Mouse (Mus musculus): ENCODE results near the gene Ski. TPM values are rescaled to one million over a fixed set of nuclear protein-coding genes. Genes with fewer than 3 reads are reported as not detected.

Gene Ski
- polyA plus RNA-seq, 1 experiment from 2014 or later = 22.6 TPM

- ATAC-seq (no peak), DNase-seq (ENCODE audit: low spot score) (no peak)
- Histone ChIP-seq H3K9me3 (ENCODE audit: low read length) (no peaks in the 10 kb centered on the region), H3K27ac (ENCODE audit: low read length) (peak overlapping the region; percentile 79), H3K9ac (replicated peaks; ENCODE audit: low read depth) (no peak overlapping the region), H3K27me3 (replicated peaks; ENCODE audit: insufficient read depth, low read length) (no peaks in the 10 kb centered on the region), H3K36me3 (ENCODE audit: insufficient read depth, low read length) (peaks cover 12% of the 10 kb centered on the region; the same call in 1 of the 2 replicates), H3K4me3 (ENCODE audit: low read depth, low read length) (no peak overlapping the region), H3K4me1 (ENCODE audit: insufficient read depth, low read depth, low read length) (peaks cover 45% of the 10 kb centered on the region), H3K4me2 (replicated peaks; ENCODE audit: low read depth, low read length) (0 out of 2 replicates have a peak overlapping the region, but pooled peaks have one; percentile 9)
- TF ChIP-seq EP300 (IDR thresholded peaks at IDR 0.05) = no peak
- TF ChIP-seq CTCF (IDR thresholded peaks at IDR 0.05) = no peak
- WGBS = 34% methylated on average over 4 of the region's 4 CpGs
These were observed 59.1 kb downstream of the Ski start for GRCm38 (mm10) chr4:155163320-155163651.

- Histone ChIP-seq H3K9ac (replicated peaks; ENCODE audit: low read depth) (no peak overlapping the region), H3K4me2 (replicated peaks; ENCODE audit: low read depth, low read length) (0 out of 2 replicates have a peak overlapping the region, but pooled peaks have one; percentile 9), H3K9me3 (ENCODE audit: low read length) (no peaks in the 10 kb centered on the region), H3K27ac (ENCODE audit: low read length) (peak overlapping the region; percentile 79), H3K36me3 (ENCODE audit: insufficient read depth, low read length) (peaks cover 17% of the 10 kb centered on the region; the same call in 1 of the 2 replicates), H3K4me3 (ENCODE audit: low read depth, low read length) (no peak overlapping the region), H3K27me3 (replicated peaks; ENCODE audit: insufficient read depth, low read length) (no peaks in the 10 kb centered on the region), H3K4me1 (ENCODE audit: insufficient read depth, low read depth, low read length) (peaks cover 41% of the 10 kb centered on the region)
- DNase-seq (ENCODE audit: low spot score) (peak; percentile 61), ATAC-seq (no peak)
- no peak for TF ChIP-seq CTCF (IDR thresholded peaks at IDR 0.05)
- TF ChIP-seq EP300 (IDR thresholded peaks at IDR 0.05) = no peak; the same call in 1 of the 2 replicates
- WGBS = 45% methylated on average over 7 of the region's 7 CpGs
These were observed 59.7 kb downstream of the Ski start for GRCm38 (mm10) chr4:155162433-155163319.

GRCm38 (mm10) chr4:155158543-155158917 lies 63.9 kb downstream of the Ski start:
- no peak overlapping the region for H3K9ac ChIP-seq (replicated peaks; ENCODE audit: low read depth)
- no peak for ATAC-seq
- no peak overlapping the region for H3K27ac ChIP-seq (ENCODE audit: low read length)
- peaks cover 36% of the 10 kb centered on the region for H3K36me3 ChIP-seq (ENCODE audit: insufficient read depth, low read length)
- H3K4me1 ChIP-seq (ENCODE audit: insufficient read depth, low read depth, low read length) = peaks cover 28% of the 10 kb centered on the region
- TF ChIP-seq EP300 (IDR thresholded peaks at IDR 0.05) (no peak), CTCF (IDR thresholded peaks at IDR 0.05) (no peak)
- 54% methylated on average over 8 of the region's 8 CpGs for WGBS
- no peak overlapping the region for H3K4me2 ChIP-seq (replicated peaks; ENCODE audit: low read depth, low read length)
- DNase-seq (ENCODE audit: low spot score) = no peak
- H3K9me3 ChIP-seq (ENCODE audit: low read length) = no peaks in the 10 kb centered on the region
- no peak overlapping the region for H3K4me3 ChIP-seq (ENCODE audit: low read depth, low read length)
- no peaks in the 10 kb centered on the region for H3K27me3 ChIP-seq (replicated peaks; ENCODE audit: insufficient read depth, low read length)

- Histone ChIP-seq H3K4me1 (ENCODE audit: insufficient read depth, low read depth, low read length) (peaks cover 23% of the 10 kb centered on the region), H3K36me3 (ENCODE audit: insufficient read depth, low read length) (peaks cover 36% of the 10 kb centered on the region), H3K27me3 (replicated peaks; ENCODE audit: insufficient read depth, low read length) (no peaks in the 10 kb centered on the region), H3K4me3 (ENCODE audit: low read depth, low read length) (no peak overlapping the region), H3K4me2 (replicated peaks; ENCODE audit: low read depth, low read length) (no peak overlapping the region), H3K9ac (replicated peaks; ENCODE audit: low read depth) (no peak overlapping the region), H3K9me3 (ENCODE audit: low read length) (no peaks in the 10 kb centered on the region), H3K27ac (ENCODE audit: low read length) (no peak overlapping the region)
- DNase-seq (ENCODE audit: low spot score) = no peak
- TF ChIP-seq EP300 (IDR thresholded peaks at IDR 0.05) = no peak
- no peak for TF ChIP-seq CTCF (IDR thresholded peaks at IDR 0.05)
- 83% methylated on average over 27 of the region's 27 CpGs for WGBS
- no peak for ATAC-seq
These were observed 64.4 kb downstream of the Ski start for GRCm38 (mm10) chr4:155157871-155158542.

GRCm38 (mm10) chr4:155156734-155157133 lies 65.7 kb downstream of the Ski start:
- 0 out of 2 replicates have a peak overlapping the region, but pooled peaks have one; percentile 11 for H3K27ac ChIP-seq (ENCODE audit: low read length)
- no peak for DNase-seq (ENCODE audit: low spot score)
- no peak overlapping the region for H3K4me3 ChIP-seq (ENCODE audit: low read depth, low read length)
- H3K36me3 ChIP-seq (ENCODE audit: insufficient read depth, low read length) = peaks cover 36% of the 10 kb centered on the region
- H3K4me2 ChIP-seq (replicated peaks; ENCODE audit: low read depth, low read length) = no peak overlapping the region
- H3K9ac ChIP-seq (replicated peaks; ENCODE audit: low read depth) = no peak overlapping the region
- 92% methylated on average over 17 of the region's 17 CpGs for WGBS
- no peaks in the 10 kb centered on the region for H3K27me3 ChIP-seq (replicated peaks; ENCODE audit: insufficient read depth, low read length)
- TF ChIP-seq CTCF (IDR thresholded peaks at IDR 0.05) (no peak), EP300 (IDR thresholded peaks at IDR 0.05) (no peak)
- ATAC-seq = no peak
- no peaks in the 10 kb centered on the region for H3K9me3 ChIP-seq (ENCODE audit: low read length)
- H3K4me1 ChIP-seq (ENCODE audit: insufficient read depth, low read depth, low read length) = peaks cover 17% of the 10 kb centered on the region

GRCm38 (mm10) chr4:155154986-155155385 lies 67.4 kb downstream of the Ski start:
- H3K4me3 ChIP-seq (ENCODE audit: low read depth, low read length) = no peak overlapping the region
- H3K4me1 ChIP-seq (ENCODE audit: insufficient read depth, low read depth, low read length) = peaks cover 25% of the 10 kb centered on the region
- no peak overlapping the region for H3K9ac ChIP-seq (replicated peaks; ENCODE audit: low read depth)
- H3K4me2 ChIP-seq (replicated peaks; ENCODE audit: low read depth, low read length) = no peak overlapping the region
- H3K27ac ChIP-seq (ENCODE audit: low read length) = peak overlapping the region; percentile 51
- TF ChIP-seq EP300 (IDR thresholded peaks at IDR 0.05) = peak; percentile 49
- no peak for TF ChIP-seq CTCF (IDR thresholded peaks at IDR 0.05)
- ATAC-seq = no peak
- WGBS = 60% methylated on average over 11 of the region's 11 CpGs
- peak; percentile 62 for DNase-seq (ENCODE audit: low spot score)
- peaks cover 36% of the 10 kb centered on the region for H3K36me3 ChIP-seq (ENCODE audit: insufficient read depth, low read length)
- no peaks in the 10 kb centered on the region for H3K27me3 ChIP-seq (replicated peaks; ENCODE audit: insufficient read depth, low read length)
- H3K9me3 ChIP-seq (ENCODE audit: low read length) = no peaks in the 10 kb centered on the region
